Mouse (Mus musculus) myocyte (in vitro differentiated cells): ENCODE measurements around the gene Ripk4. TPM values are rescaled to one million over a fixed set of nuclear protein-coding genes. Genes with fewer than 3 reads are reported as not detected.

Experiments used
- H3K27me3 ChIP-seq: one replicate; pipeline ENCODE4 v1.6.1; 2011; ENCODE audit not compliant: control insufficient read depth, insufficient read depth, insufficient read length
- H3K36me3 ChIP-seq: one replicate; pipeline ENCODE4 v1.6.1; 2011; ENCODE audit not compliant: control insufficient read depth, insufficient read depth
- H3K4me2 ChIP-seq: one replicate; pipeline ENCODE4 v1.6.1; 2011; ENCODE audit warnings: low read depth, control low read depth
- H3K4me3 ChIP-seq: one replicate; pipeline ENCODE4 v1.5.1; 2011; ENCODE audit warnings: mild to moderate bottlenecking, control low read depth, moderate library complexity
- H3K79me2 ChIP-seq: one replicate; pipeline ENCODE4 v1.6.1; 2011; ENCODE audit not compliant: control insufficient read depth, insufficient read depth
- H3ac ChIP-seq: one replicate; pipeline ENCODE4 v1.6.1; 2011; ENCODE audit not compliant: control insufficient read depth, insufficient read length
- CEBPB ChIP-seq: IDR thresholded peaks from 2 replicates; pipeline ENCODE4 v1.6.1; 2011; ENCODE audit warnings: mild to moderate bottlenecking, moderate library complexity; ENCODE audit not compliant: poor library complexity, insufficient read depth, severe bottlenecking
- E2F4 ChIP-seq: IDR thresholded peaks from one replicate; pipeline ENCODE4 v1.6.1; 2011; ENCODE audit warnings: mild to moderate bottlenecking, control low read depth, moderate library complexity; ENCODE audit not compliant: insufficient read depth
- MAX ChIP-seq: IDR thresholded peaks from one replicate; pipeline ENCODE4 v1.6.1; 2011; ENCODE audit warnings: low read depth, mild to moderate bottlenecking, control low read depth
- MYOD1 ChIP-seq, 3 experiments: IDR thresholded peaks; one replicate each; pipeline ENCODE4 v1.6.1; 2011; ENCODE audit warnings: control low read depth in 2 of 3, low read depth in 2 of 3, mild to moderate bottlenecking in 2 of 3, moderate library complexity in 1 of 3; ENCODE audit not compliant: insufficient read length in 2 of 3, control insufficient read depth in 1 of 3
- MYOG ChIP-seq, 3 experiments: IDR thresholded peaks; one replicate each; pipeline ENCODE4 v1.6.1; 2011; ENCODE audit warnings: control low read depth in 2 of 3, low read depth in 2 of 3, mild to moderate bottlenecking in 2 of 3; ENCODE audit not compliant: insufficient read length in 2 of 3, control insufficient read depth in 1 of 3, insufficient read depth in 1 of 3
- POLR2A ChIP-seq: IDR thresholded peaks from one replicate; pipeline ENCODE4 v1.6.1; 2011; ENCODE audit warnings: low read depth, mild to moderate bottlenecking, control low read depth, moderate library complexity; ENCODE audit not compliant: insufficient read length
- POLR2AphosphoS2 ChIP-seq: IDR thresholded peaks from one replicate; pipeline ENCODE4 v1.6.1; 2011; ENCODE audit warnings: low read depth, control low read depth; ENCODE audit not compliant: insufficient read length
- REST ChIP-seq: IDR thresholded peaks from one replicate; pipeline ENCODE4 v1.6.1; 2011; ENCODE audit warnings: mild to moderate bottlenecking, control low read depth, moderate library complexity; ENCODE audit not compliant: insufficient read depth, insufficient read length
- SRF ChIP-seq: IDR thresholded peaks from one replicate; pipeline ENCODE4 v1.6.1; 2011; ENCODE audit warnings: low read depth; ENCODE audit not compliant: control insufficient read depth, insufficient read length
- TCF12 ChIP-seq: IDR thresholded peaks from one replicate; pipeline ENCODE4 v1.6.1; 2011; ENCODE audit warnings: mild to moderate bottlenecking, control low read depth; ENCODE audit not compliant: poor library complexity, insufficient read depth, severe bottlenecking
- TCF3 ChIP-seq: IDR thresholded peaks from one replicate; pipeline ENCODE4 v1.6.1; 2011; ENCODE audit warnings: low read depth, control low read depth; ENCODE audit not compliant: insufficient read length
- USF1 ChIP-seq: IDR thresholded peaks from one replicate; pipeline ENCODE4 v1.6.1; 2011; ENCODE audit warnings: low read depth, mild to moderate bottlenecking, control low read depth, moderate library complexity
- polyA plus RNA-seq: library from polyadenylated mRNA; unstranded; fragments of >200 nt; fragmentation: generic; extraction: Trizol; gene quantifications from one replicate; pipeline ENCODE4 v1.2.1, GENCODE M21; 2012; ENCODE audit warnings: missing spikeins

Ripk4 gene
- polyA plus RNA-seq: not detected

- no peaks in the 10 kb centered on the region for H3K79me2 ChIP-seq
- H3K4me2 ChIP-seq: no peak within 1 kb of the TSS
- no peak within 1 kb of the TSS for H3K4me3 ChIP-seq
- no peaks in the 10 kb centered on the region for H3K36me3 ChIP-seq
- H3ac ChIP-seq: no peak within 1 kb of the TSS
- no peaks in the 10 kb centered on the region for H3K27me3 ChIP-seq
- TF ChIP-seq SRF (no peak), REST (no peak), MYOG (IDR thresholded peaks at IDR 0.05; ENCODE audit: control insufficient read depth in 1 of 3, insufficient read depth in 1 of 3, insufficient read length in 2 of 3, low read depth in 2 of 3) (no peak), E2F4 (no peak), TCF3 (no peak), USF1 (no peak), POLR2A (no peak), TCF12 (no peak), MAX (no peak), MYOD1 (IDR thresholded peaks at IDR 0.05; ENCODE audit: control insufficient read depth in 1 of 3, insufficient read length in 2 of 3, low read depth in 2 of 3) (no peak), CEBPB (no peak), POLR2AphosphoS2 (no peak)
These were observed at the start of gene Ripk4 for GRCm38 (mm10) chr16:97763061-97763989. TSS of gene Ripk4 (minus strand) at chr16:97763787.

DNA sequence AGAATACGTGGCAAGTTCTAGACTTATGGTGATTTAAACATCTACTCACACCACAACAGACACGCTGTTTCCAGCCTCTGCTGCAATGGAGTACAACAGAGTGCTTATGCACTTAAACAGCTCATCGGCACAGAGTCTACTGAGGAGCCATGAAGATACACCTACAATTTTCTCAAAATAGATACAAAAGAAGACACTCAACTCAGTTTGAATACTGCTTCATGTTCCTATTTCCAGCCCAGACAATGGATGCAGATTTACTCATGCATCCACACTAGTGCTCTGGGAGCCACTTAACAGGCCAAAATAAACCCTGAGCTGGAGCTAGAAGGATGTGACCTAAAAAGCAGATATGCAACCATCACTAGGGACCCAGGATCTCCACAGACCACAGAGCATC is 45.3 kb upstream of the Ripk4 start:
- Histone ChIP-seq H3ac (no peak overlapping the region), H3K36me3 (peaks cover 33% of the 10 kb centered on the region), H3K79me2 (no peaks in the 10 kb centered on the region), H3K27me3 (no peaks in the 10 kb centered on the region), H3K4me2 (no peak overlapping the region), H3K4me3 (no peak overlapping the region)
- TF ChIP-seq POLR2AphosphoS2 (no peak), E2F4 (no peak), TCF12 (no peak), REST (no peak), POLR2A (no peak), MAX (no peak), USF1 (no peak), SRF (no peak), MYOG (IDR thresholded peaks at IDR 0.05; ENCODE audit: control insufficient read depth in 1 of 3, insufficient read depth in 1 of 3, insufficient read length in 2 of 3, low read depth in 2 of 3) (no peak), MYOD1 (IDR thresholded peaks at IDR 0.05; ENCODE audit: control insufficient read depth in 1 of 3, insufficient read length in 2 of 3, low read depth in 2 of 3) (no peak), TCF3 (no peak), CEBPB (no peak)

- no peaks in the 10 kb centered on the region for H3K27me3 ChIP-seq
These were observed 42.1 kb upstream of the Ripk4 start for GRCm38 (mm10) chr16:97805646-97806045.

GRCm38 (mm10) chr16:97804680-97805547 is 41.3 kb upstream of the Ripk4 start:
- Histone ChIP-seq H3K79me2 (no peaks in the 10 kb centered on the region), H3K27me3 (no peaks in the 10 kb centered on the region), H3K4me2 (no peak overlapping the region), H3ac (no peak overlapping the region), H3K4me3 (no peak overlapping the region), H3K36me3 (peaks cover 28% of the 10 kb centered on the region)
- TF ChIP-seq CEBPB (no peak), USF1 (no peak), SRF (no peak), POLR2A (no peak), POLR2AphosphoS2 (no peak), TCF3 (no peak), TCF12 (no peak), MAX (no peak), REST (no peak), MYOD1 (IDR thresholded peaks at IDR 0.05; ENCODE audit: control insufficient read depth in 1 of 3, insufficient read length in 2 of 3, low read depth in 2 of 3) (no peak), MYOG (IDR thresholded peaks at IDR 0.05; ENCODE audit: control insufficient read depth in 1 of 3, insufficient read depth in 1 of 3, insufficient read length in 2 of 3, low read depth in 2 of 3) (no peak), E2F4 (no peak)

More at GRCm38 (mm10) chr16:97805646-97806045, 42.1 kb upstream of the Ripk4 start:
- Histone ChIP-seq H3K4me2 (no peak overlapping the region), H3K79me2 (no peaks in the 10 kb centered on the region), H3K4me3 (no peak overlapping the region), H3ac (no peak overlapping the region), H3K36me3 (peaks cover 33% of the 10 kb centered on the region)
- TF ChIP-seq REST (no peak), MYOD1 (IDR thresholded peaks at IDR 0.05; ENCODE audit: control insufficient read depth in 1 of 3, insufficient read length in 2 of 3, low read depth in 2 of 3) (no peak), SRF (no peak), TCF3 (no peak), USF1 (no peak), MAX (no peak), TCF12 (no peak), POLR2AphosphoS2 (no peak), CEBPB (no peak), POLR2A (no peak), E2F4 (no peak)
